Mouse (Mus musculus) heart, embryonic 12.5 days (tissue): ENCODE results near the gene Shc4. TPM values are rescaled to one million over a fixed set of nuclear protein-coding genes. Genes with fewer than 3 reads are reported as not detected.

Experiments used
- ATAC-seq: fragments of 200-750 bp; cut with Nextera tagmentation; 2 replicates; pipeline ENCODE4 v1.8.0; 2017; ENCODE audit warnings: moderate TSS enrichment, moderate library complexity; ENCODE audit not compliant: insufficient number of reproducible peaks, low FRiP score
- H3K27ac ChIP-seq: fragments of 300-500 bp; sonication (generic); 2 replicates; pipeline ENCODE4 v1.5.1; 2016; ENCODE audit warnings: mild to moderate bottlenecking, moderate library complexity; ENCODE audit not compliant: poor library complexity, severe bottlenecking
- H3K27me3 ChIP-seq: fragments of 300-500 bp; sonication (generic); replicated peaks from 2 replicates; pipeline ENCODE4 v1.6.1; 2016; ENCODE audit warnings: mild to moderate bottlenecking, moderate library complexity
- H3K36me3 ChIP-seq: fragments of 300-500 bp; sonication (generic); 2 replicates; pipeline ENCODE4 v1.6.1; 2016; ENCODE audit warnings: mild to moderate bottlenecking, moderate library complexity
- H3K4me1 ChIP-seq: fragments of 300-500 bp; sonication (generic); replicated peaks from 2 replicates; pipeline ENCODE4 v1.6.1; 2016; ENCODE audit warnings: mild to moderate bottlenecking
- H3K4me2 ChIP-seq: fragments of 300-500 bp; sonication (generic); 2 replicates; pipeline ENCODE4 v1.6.1; 2016; ENCODE audit warnings: mild to moderate bottlenecking, moderate library complexity
- H3K4me3 ChIP-seq: fragments of 300-500 bp; sonication (generic); 2 replicates; pipeline ENCODE4 v1.5.1; 2016; ENCODE audit warnings: mild to moderate bottlenecking
- H3K9ac ChIP-seq: fragments of 300-500 bp; sonication (generic); 2 replicates; pipeline ENCODE4 v1.6.1; 2016; ENCODE audit warnings: mild to moderate bottlenecking, moderate library complexity
- H3K9me3 ChIP-seq: fragments of 300-500 bp; sonication (generic); replicated peaks from 2 replicates; pipeline ENCODE4 v1.6.1; 2016; ENCODE audit warnings: mild to moderate bottlenecking, moderate library complexity
- WGBS: fragments of 180-500 bp; shearing (Covaris S2); methylation state at CpG from one replicate; pipeline ENCODE4 v1.1.7; 2016; 5-methylcytosine and 5-hydroxymethylcytosine counted together
- polyA plus RNA-seq: library from polyadenylated mRNA; unstranded; fragments of >200 nt; fragmentation: Nextera tagmentation; extraction: Ambion mirVana; gene quantifications from 2 replicates; pipeline ENCODE4 v1.2.1, GENCODE M21; 2016

Gene Shc4
- polyA plus RNA-seq, 1 experiment from 2014 or later, result 1.6 TPM

- Histone ChIP-seq H3K4me2 (no peak overlapping the region), H3K4me3 (no peak overlapping the region), H3K9ac (no peak overlapping the region), H3K9me3 (no peaks in the 10 kb centered on the region), H3K36me3 (peaks cover 60% of the 10 kb centered on the region), H3K27me3 (no peaks in the 10 kb centered on the region), H3K4me1 (no peaks in the 10 kb centered on the region), H3K27ac (no peak overlapping the region)
- WGBS, result 67% methylated on average over 7 of the region's 7 CpGs
- no peak for ATAC-seq
These were observed 119.3 kb downstream of the Shc4 start for GRCm38 (mm10) chr2:125604646-125605045.

GRCm38 (mm10) chr2:125602970-125603369, 121.0 kb downstream of the Shc4 start:
- Histone ChIP-seq H3K9ac (no peak overlapping the region), H3K9me3 (no peaks in the 10 kb centered on the region), H3K4me3 (no peak overlapping the region), H3K36me3 (peaks cover 60% of the 10 kb centered on the region), H3K4me2 (no peak overlapping the region), H3K27me3 (no peaks in the 10 kb centered on the region), H3K27ac (no peak overlapping the region), H3K4me1 (no peaks in the 10 kb centered on the region)
- WGBS, result 87% methylated on average over 3 of the region's 3 CpGs
- no peak for ATAC-seq

GRCm38 (mm10) chr2:125598958-125599357, 125.0 kb downstream of the Shc4 start:
- Histone ChIP-seq H3K9me3 (no peaks in the 10 kb centered on the region), H3K4me1 (no peaks in the 10 kb centered on the region), H3K9ac (no peak overlapping the region), H3K27ac (no peak overlapping the region), H3K27me3 (no peaks in the 10 kb centered on the region), H3K4me3 (no peak overlapping the region), H3K4me2 (no peak overlapping the region), H3K36me3 (peaks cover 74% of the 10 kb centered on the region)
- ATAC-seq, result no peak
- WGBS, result 81% methylated on average over 4 of the region's 4 CpGs

GRCm38 (mm10) chr2:125598251-125598650, 125.7 kb downstream of the Shc4 start:
- no peaks in the 10 kb centered on the region for H3K9me3 ChIP-seq
- no peak overlapping the region for H3K9ac ChIP-seq
- H3K27ac ChIP-seq, result no peak overlapping the region
- no peak overlapping the region for H3K4me3 ChIP-seq
- no peaks in the 10 kb centered on the region for H3K27me3 ChIP-seq
- no peak overlapping the region for H3K4me2 ChIP-seq
- WGBS, result 72% methylated on average over 6 of the region's 6 CpGs
- ATAC-seq, result no peak
- peaks cover 73% of the 10 kb centered on the region for H3K36me3 ChIP-seq
- no peaks in the 10 kb centered on the region for H3K4me1 ChIP-seq

GRCm38 (mm10) chr2:125594786-125595185, 129.2 kb downstream of the Shc4 start:
- Histone ChIP-seq H3K9ac (no peak overlapping the region), H3K27me3 (no peaks in the 10 kb centered on the region), H3K27ac (no peak overlapping the region), H3K36me3 (peaks cover 65% of the 10 kb centered on the region), H3K4me1 (no peaks in the 10 kb centered on the region), H3K4me2 (no peak overlapping the region), H3K4me3 (no peak overlapping the region), H3K9me3 (no peaks in the 10 kb centered on the region)
- 90% methylated on average over 12 of the region's 12 CpGs for WGBS
- no peak for ATAC-seq

- H3K4me1 ChIP-seq, result no peaks in the 10 kb centered on the region
- WGBS, result 76% methylated on average over 6 of the region's 6 CpGs
- no peaks in the 10 kb centered on the region for H3K9me3 ChIP-seq
- peaks cover 67% of the 10 kb centered on the region for H3K36me3 ChIP-seq
- no peak overlapping the region for H3K27ac ChIP-seq
- no peak overlapping the region for H3K4me2 ChIP-seq
- H3K4me3 ChIP-seq, result no peak overlapping the region
- H3K27me3 ChIP-seq, result no peaks in the 10 kb centered on the region
- H3K9ac ChIP-seq, result no peak overlapping the region
- ATAC-seq, result no peak
These were observed 129.9 kb downstream of the Shc4 start for GRCm38 (mm10) chr2:125594072-125594471.

- 87% methylated on average over 4 of the region's 4 CpGs for WGBS
These were observed 132.1 kb downstream of the Shc4 start for GRCm38 (mm10) chr2:125591895-125592294.

GRCm38 (mm10) chr2:125589287-125589686, 134.7 kb downstream of the Shc4 start:
- no peak overlapping the region for H3K4me2 ChIP-seq
- H3K36me3 ChIP-seq, result peaks cover 78% of the 10 kb centered on the region
- H3K4me1 ChIP-seq, result no peaks in the 10 kb centered on the region
- 92% methylated on average over 12 of the region's 12 CpGs for WGBS
- no peak overlapping the region for H3K4me3 ChIP-seq
- H3K27me3 ChIP-seq, result no peaks in the 10 kb centered on the region
- H3K9ac ChIP-seq, result no peak overlapping the region
- no peak for ATAC-seq
- H3K9me3 ChIP-seq, result no peaks in the 10 kb centered on the region
- H3K27ac ChIP-seq, result no peak overlapping the region

More at GRCm38 (mm10) chr2:125591895-125592294, 132.1 kb downstream of the Shc4 start:
- H3K36me3 ChIP-seq, result peaks cover 80% of the 10 kb centered on the region
- no peak overlapping the region for H3K27ac ChIP-seq
- no peak overlapping the region for H3K4me2 ChIP-seq
- no peaks in the 10 kb centered on the region for H3K9me3 ChIP-seq
- ATAC-seq, result no peak
- H3K27me3 ChIP-seq, result no peaks in the 10 kb centered on the region
- no peaks in the 10 kb centered on the region for H3K4me1 ChIP-seq
- H3K4me3 ChIP-seq, result no peak overlapping the region
- no peak overlapping the region for H3K9ac ChIP-seq

- H3K9ac ChIP-seq, result no peak overlapping the region
- H3K27me3 ChIP-seq, result no peaks in the 10 kb centered on the region
- WGBS, result 28% methylated on average over 5 of the region's 5 CpGs
- H3K4me1 ChIP-seq, result peaks cover 4% of the 10 kb centered on the region
- no peak overlapping the region for H3K4me3 ChIP-seq
- no peak overlapping the region for H3K4me2 ChIP-seq
- no peaks in the 10 kb centered on the region for H3K9me3 ChIP-seq
- H3K36me3 ChIP-seq, result peaks cover 65% of the 10 kb centered on the region
- H3K27ac ChIP-seq, result no peak overlapping the region
- 0 out of 2 replicates have a peak, but pooled peaks have one; percentile 25 for ATAC-seq
These were observed 142.9 kb downstream of the Shc4 start for GRCm38 (mm10) chr2:125581081-125581480.

GRCm38 (mm10) chr2:125577670-125578069, 146.3 kb downstream of the Shc4 start:
- no peak overlapping the region for H3K4me3 ChIP-seq
- ATAC-seq, result no peak
- H3K9me3 ChIP-seq, result no peaks in the 10 kb centered on the region
- peaks cover 73% of the 10 kb centered on the region for H3K36me3 ChIP-seq
- WGBS, result 57% methylated on average over 4 of the region's 4 CpGs
- H3K4me2 ChIP-seq, result no peak overlapping the region
- H3K4me1 ChIP-seq, result peaks cover 4% of the 10 kb centered on the region
- no peak overlapping the region for H3K9ac ChIP-seq
- H3K27me3 ChIP-seq, result no peaks in the 10 kb centered on the region
- no peak overlapping the region for H3K27ac ChIP-seq
